Mouse (Mus musculus) left cerebral cortex, postnatal 10 days (tissue): Measurements from ENCODE around the gene Zfp729a. TPM values are rescaled to one million over a fixed set of nuclear protein-coding genes. Genes with fewer than 3 reads are reported as not detected.
"Not testable (repeated sequence)": the region's sequence is repeated elsewhere in the genome, so short reads cannot be mapped to it uniquely, and the experiment has no call there.

ENCODE experiments used
- DNase-seq, 2 experiments: peaks; one replicate each; pipeline ENCODE4 v3.0.0; 2021 to 2022; ENCODE audit warnings: low spot score in 2 of 2, mixed read lengths in 1 of 2; ENCODE audit errors: extremely low spot score in 1 of 2
- intact Hi-C: fragments of 180-260 bp; cut with DNase I; formaldehyde crosslinking; loops from one replicate; pipeline ENCODE4 v1.15.1; 2025
- total RNA-seq, 2 experiments: library from RNA; stranded (reverse); gene quantifications; 2 replicates each; pipeline ENCODE4 v1.2.3; 2021

Gene Zfp729a
- total RNA-seq = 1 to 10 TPM; 7.7 to 7.9 TPM

DNA sequence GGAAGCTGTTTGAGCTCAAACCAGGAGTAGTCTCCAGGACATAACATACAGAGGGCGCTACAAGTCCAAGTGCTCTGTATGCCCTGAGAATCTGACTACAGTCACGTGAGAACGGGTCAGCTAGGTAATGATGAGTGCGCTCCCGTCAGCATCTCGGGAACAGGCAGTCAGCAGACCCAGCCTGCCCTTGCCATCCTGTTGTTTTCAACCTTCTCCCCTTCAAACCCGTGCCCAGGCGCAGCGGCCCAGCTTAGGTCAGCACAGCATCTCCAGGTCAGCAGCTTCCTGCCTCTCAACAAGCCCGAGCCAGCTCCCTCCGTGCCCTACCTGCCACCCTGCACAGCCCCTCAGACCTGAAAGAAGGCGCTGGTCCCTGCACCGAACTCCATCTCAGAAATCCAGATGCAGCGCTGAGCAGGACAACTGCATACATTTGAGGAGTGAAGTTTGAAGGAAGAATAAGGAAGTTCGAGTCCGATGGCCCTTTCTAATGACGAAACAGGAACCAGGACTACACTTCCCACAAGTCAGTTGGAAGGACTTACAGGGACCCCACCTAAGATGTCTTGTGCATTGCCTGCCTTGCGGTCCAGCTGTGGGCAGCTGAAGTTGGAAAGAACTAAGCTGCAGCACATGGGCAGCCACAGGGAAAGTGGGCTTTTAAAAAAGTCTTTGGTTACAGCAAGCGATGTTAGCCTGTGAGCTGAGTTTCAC, at the start of gene Zfp729a, which contains the start of gene Gm49345:
Gene Zfp729a, minus strand, starts transcription at position 498 of the 714 bp plus-strand sequence.
Gene Gm49345, minus strand, starts transcription at position 476 of the 714 bp plus-strand sequence.
- intact Hi-C loops = loop anchor here (5.0 kb wide), 1 partner anchor 45 kb away; no protein-coding TSS in a partner anchor

DNA sequence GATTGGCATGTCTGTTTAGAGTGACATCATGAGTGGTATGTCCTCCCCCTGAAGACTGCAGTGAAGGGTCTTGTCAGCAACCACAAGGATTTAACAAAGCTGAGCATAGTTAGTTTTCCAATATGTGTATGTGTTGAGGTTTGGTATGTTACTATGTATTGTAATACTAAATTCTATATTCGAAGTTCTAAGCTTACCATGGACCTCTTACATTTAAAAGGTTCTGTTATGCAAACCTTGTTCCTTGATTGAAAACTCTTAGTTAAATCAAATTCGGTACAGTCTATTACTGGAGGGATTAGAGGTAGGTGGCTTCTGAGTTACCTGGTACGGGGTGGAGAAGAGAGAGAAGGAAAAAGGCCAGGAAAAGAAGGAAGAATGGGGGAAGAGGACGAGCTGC, 49.4 kb upstream of the Zfp729a start, which contains the start of gene Zfp738:
Gene Zfp738, minus strand, starts transcription at position 101 of the 400 bp plus-strand sequence.
- DNase-seq = no peak
- intact Hi-C loops = no loop called here

More for the DNA sequence above, at the start of gene Zfp729a, which contains the start of gene Gm49345:
- peak; percentile 84 to 87 for DNase-seq

DNA sequence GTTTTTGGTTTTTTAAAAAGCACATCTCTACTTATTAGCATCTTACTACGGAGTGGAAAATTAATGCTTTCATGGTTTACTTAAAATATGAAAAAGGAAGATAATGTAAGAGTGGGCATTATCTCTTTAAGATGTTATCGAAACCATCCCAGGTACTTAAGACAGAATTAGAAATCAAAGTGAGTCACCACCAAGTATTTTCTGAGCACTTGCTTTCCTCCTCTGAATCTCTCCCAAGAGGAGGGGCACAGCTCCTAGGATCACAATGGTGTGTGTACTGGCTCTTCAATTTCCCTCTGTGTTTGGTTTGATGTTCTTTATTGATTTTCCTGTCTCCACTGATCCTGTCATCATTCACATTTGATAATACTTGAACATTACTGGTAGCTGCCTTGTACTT, 46.2 kb upstream of the Zfp729a start:
- DNase-seq = not testable (repeated sequence)

DNA sequence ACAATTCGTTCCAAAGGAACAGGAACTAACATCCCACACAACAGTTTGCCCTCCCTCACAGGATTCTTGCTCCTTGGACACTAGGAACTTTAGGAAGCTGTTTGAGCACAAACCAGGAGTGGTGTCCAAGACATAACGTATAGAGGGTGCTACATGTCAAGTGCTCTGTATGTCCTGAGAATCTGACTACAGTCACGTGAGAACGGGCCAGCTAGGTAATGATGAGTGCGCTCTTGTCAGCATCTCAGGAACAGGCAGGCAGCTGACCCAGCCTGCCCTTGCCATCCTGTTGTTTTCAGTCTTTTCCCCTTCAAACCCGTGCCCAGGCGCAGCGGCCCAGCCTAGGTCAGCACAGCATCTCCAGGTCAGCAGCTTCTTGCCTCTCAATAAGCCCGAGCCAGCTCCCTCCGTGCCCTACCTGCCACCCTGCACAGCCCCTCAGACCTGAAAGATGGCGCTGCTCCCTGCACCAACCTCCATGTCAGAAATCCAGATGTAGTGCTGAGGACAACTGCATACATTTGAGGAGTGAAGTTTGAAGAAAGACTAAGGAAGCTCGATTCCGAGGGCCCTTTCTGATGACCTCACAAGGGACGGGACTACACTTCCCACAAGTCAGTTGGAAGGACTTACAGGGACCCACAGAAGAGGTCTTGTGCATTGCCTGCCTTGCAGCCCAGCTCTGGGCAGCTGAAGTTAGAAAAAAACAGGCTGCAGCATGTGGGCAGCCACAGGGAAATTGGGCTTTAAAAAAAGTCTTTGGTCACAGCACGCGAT, 45.6 kb upstream of the Zfp729a start:
- intact Hi-C loops = loop anchor here (5.0 kb wide), 1 partner anchor 46 kb away; the partner anchor contains the start of genes Gm49345 and Zfp729a
- peak; percentile 85 to 86 for DNase-seq

More for the DNA sequence above, 46.2 kb upstream of the Zfp729a start:
- intact Hi-C loops = loop anchor here (5.0 kb wide), 1 partner anchor 47 kb away; the partner anchor contains the start of genes Gm49345 and Zfp729a

DNA sequence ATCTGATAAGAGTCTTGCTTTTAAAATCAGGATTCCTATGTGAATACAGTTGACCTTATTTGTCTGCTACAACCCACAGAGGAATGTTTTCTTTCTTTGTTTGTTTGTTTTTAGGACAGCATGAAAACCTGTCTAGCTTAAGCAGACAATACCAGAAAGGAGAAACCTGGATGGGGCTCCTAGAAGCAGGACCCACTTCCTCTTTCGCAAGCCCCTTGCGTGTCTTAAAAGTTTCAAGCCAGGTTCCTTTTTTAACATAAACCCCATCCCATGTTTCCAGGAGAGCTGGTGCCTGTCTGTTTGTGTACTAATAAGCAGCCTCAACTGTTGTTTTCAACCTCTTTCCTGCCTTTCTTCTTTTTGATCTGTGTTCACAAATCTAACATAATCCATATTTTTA, 37.3 kb upstream of the Zfp729a start:
- no peak for DNase-seq
- intact Hi-C loops = no loop called here

DNA sequence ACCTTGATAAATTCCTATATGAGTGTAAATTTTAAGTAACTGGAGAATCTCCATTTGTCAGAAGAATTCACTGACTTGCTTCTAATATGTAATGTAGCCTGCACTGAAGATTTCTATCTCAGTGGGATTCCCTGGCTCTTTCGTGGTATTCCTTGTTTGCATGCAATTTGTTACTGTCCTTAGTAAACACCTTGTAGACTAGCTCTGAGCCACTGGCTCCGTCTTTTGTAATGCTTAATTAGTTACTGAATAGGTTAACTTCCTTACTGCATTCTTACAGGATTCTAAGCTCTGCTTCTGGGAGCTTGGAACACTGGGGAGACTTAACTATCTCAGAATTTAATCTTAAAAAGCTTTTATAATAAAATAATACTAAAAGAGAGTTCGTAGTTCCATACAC, 14.9 kb upstream of the Zfp729a start:
- intact Hi-C loops = no loop called here

DNA sequence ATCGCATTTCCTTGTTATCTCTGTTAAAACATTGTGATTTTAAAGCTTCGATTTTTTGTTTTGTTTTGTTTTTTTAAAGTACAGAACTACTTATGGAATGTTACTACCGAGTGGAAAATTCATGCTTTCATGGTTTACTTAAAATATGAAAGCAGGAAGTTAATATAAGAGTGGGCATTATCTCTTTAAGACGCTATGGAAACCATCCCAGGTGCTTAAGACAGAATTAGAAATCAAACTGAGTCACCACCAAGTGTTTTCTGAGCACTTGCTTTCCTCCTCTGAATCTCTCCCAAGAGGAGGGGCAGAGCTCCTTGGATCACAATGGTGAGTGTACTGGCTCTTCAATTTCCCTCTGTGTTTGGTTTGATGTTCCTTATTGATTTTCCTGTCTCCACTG, 27.5 kb downstream of the Zfp729a start:
- no peak for DNase-seq
- intact Hi-C loops = no loop called here

More for the DNA sequence above, 14.9 kb upstream of the Zfp729a start:
- DNase-seq = no peak

DNA sequence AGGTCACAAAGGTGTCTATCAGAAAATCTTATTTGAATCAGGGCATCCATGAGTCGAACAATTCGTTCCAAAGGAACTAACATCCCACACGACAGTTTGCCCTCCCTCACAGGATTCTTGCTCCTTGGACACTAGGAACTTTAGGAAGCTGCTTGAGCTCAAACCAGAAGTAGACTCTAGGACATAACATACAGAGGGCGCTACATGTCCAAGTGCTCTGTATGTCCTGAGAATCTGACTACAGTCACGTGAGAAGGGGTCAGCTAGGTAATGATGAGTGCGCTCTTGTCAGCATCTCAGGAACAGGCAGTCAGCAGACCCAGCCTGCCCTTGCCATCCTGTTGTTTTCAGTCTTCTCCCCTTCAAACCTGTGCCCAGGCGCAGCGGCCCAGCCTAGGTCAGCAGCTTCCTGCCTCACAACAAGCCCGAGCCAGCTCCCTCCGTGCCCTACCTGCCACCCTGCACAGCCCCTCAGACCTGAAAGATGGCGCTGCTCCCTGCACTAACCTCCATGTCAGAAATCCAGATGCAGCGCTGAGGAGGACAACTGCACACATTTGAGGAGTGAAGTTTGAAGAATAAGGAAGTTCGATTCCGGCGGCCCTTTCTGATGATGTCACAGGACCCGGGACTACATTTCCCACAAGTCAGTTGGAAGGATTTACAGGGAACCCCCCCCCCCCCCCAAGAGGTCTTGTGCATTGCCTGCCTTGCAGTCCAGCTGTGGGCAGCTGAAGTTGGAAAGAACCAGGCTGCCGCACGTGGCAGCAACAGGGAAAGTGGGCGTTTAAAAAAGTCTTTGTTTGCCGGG, 28.3 kb downstream of the Zfp729a start, which contains the start of gene Zfp729b:
Gene Zfp729b, minus strand, starts transcription at position 642 of the 811 bp plus-strand sequence.
- peak; percentile 89 to 91 for DNase-seq
- intact Hi-C loops = no loop called here

DNA sequence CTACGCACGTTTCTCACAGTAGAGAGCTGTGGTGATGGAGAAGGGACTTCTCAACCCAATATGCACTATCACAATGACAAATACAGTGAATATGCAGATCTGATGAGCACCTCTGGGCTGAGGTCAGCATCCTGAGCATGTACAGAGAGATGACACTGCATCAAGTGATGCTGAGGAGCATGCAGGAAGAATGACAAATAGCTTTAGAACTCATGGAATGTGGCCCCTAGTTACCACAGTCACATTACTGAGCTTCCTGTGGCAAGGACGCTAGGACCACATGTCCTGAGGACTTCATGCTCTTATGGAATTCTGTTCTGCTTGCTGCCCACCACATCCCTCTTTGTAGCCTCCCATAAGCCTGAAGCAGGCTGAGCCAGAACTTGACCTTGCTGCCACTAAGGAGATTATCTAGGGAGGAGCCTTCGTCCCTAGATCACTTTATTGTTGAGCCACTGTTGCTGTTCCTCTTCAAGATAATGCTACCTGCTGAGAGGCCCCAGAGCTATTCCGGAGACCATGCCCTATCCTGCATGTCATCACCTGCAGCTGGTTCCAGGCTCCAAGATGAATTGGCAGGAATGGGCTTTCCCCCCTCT, 64.9 kb downstream of the Zfp729a start:
- DNase-seq = no peak
- intact Hi-C loops = no loop called here

Other genes with a start within 250 kb of the Zfp729a start
- gene Zfp429, start 238.0 kb downstream of the Zfp729a start, total RNA-seq = 1 to 10 TPM; 1.7 to 2.1 TPM
- gene Zfp459, start 216.4 kb downstream of the Zfp729a start, total RNA-seq = 1 to 10 TPM; 3.1 to 5.3 TPM
- gene Zfp874a, start 186.2 kb downstream of the Zfp729a start, total RNA-seq = 10 to 100 TPM in 1 of 2 experiments, 1 to 10 TPM in 1; 9.9 to 12.4 TPM
- gene Zfp874b, start 153.5 kb downstream of the Zfp729a start, total RNA-seq = 10 to 100 TPM; 14.2 to 15.1 TPM
- gene Zfp58, start 137.2 kb downstream of the Zfp729a start, total RNA-seq = 1 to 10 TPM; 5.7 to 7.0 TPM
- not detected for gene Gm26965, start 111.6 kb downstream of the Zfp729a start, total RNA-seq
- 10 to 100 TPM; 25.1 to 28.4 TPM for gene Zfp87, start 111.6 kb downstream of the Zfp729a start, total RNA-seq
- 1 to 10 TPM; 9.5 to 9.6 TPM for gene Zfp748, start 84.0 kb downstream of the Zfp729a start, total RNA-seq
- 10 to 100 TPM in 1 of 2 experiments, 1 to 10 TPM in 1; 8.9 to 10.1 TPM for gene Zfp729b, start 28.1 kb downstream of the Zfp729a start, total RNA-seq
- 1 to 10 TPM in 1 of 2 experiments, under 1 TPM in 1; 0.71 to 1.2 TPM for gene Gm49345, start within 50 bp of the Zfp729a start, total RNA-seq
- 10 to 100 TPM; 21.0 to 21.8 TPM for gene Zfp738, start 49.3 kb upstream of the Zfp729a start, total RNA-seq
- 10 to 100 TPM; 12.7 to 16.3 TPM for gene Zfp65, start 91.4 kb upstream of the Zfp729a start, total RNA-seq
- gene Zfp85, start 117.4 kb upstream of the Zfp729a start, total RNA-seq = 1 to 10 TPM; 5.8 to 6.5 TPM
- 1 to 10 TPM; 3.7 to 4.6 TPM for gene Zfp493, start 141.9 kb upstream of the Zfp729a start, total RNA-seq
- gene Zfp273, start 175.9 kb upstream of the Zfp729a start, total RNA-seq = 1 to 10 TPM; 7.4 to 8.4 TPM
- 1 to 10 TPM; 7.4 to 7.8 TPM for gene Gm10037, start 193.3 kb upstream of the Zfp729a start, total RNA-seq
- not detected for gene BC048507, start 225.5 kb upstream of the Zfp729a start, total RNA-seq